Mouse (Mus musculus) intestine, embryonic 14.5 days (tissue): ENCODE data around the gene Itga5. TPM values are rescaled to one million over a fixed set of nuclear protein-coding genes. Genes with fewer than 3 reads are reported as not detected.
A peak's percentile ranks its signal among the peaks of the same experiment; 100 is the strongest.

Source experiments
- ATAC-seq: fragments of 200-750 bp; cut with Nextera tagmentation; replicated peaks from 2 replicates; pipeline ENCODE4 v1.8.0; 2017; ENCODE audit warnings: low read depth, moderate number of reproducible peaks, moderate TSS enrichment, moderate library complexity; ENCODE audit not compliant: low FRiP score, low TSS enrichment
- DNase-seq: peaks from one replicate; pipeline ENCODE4 v3.0.0-alpha.2; 2018; ENCODE audit warnings: low spot score
- H3K27ac ChIP-seq: fragments of 300-500 bp; sonication (generic); 2 replicates; pipeline ENCODE4 v1.5.1; 2014; ENCODE audit warnings: low read depth, mild to moderate bottlenecking, control low read depth
- H3K27me3 ChIP-seq: fragments of 300-500 bp; sonication (generic); replicated peaks from 2 replicates; pipeline ENCODE4 v1.6.1; 2014; ENCODE audit warnings: low read length, control low read depth; ENCODE audit not compliant: control insufficient read depth, insufficient read depth
- H3K36me3 ChIP-seq: fragments of 300-500 bp; sonication (generic); 2 replicates; pipeline ENCODE4 v1.6.1; 2014; ENCODE audit warnings: low read length, control low read depth; ENCODE audit not compliant: control insufficient read depth, insufficient read depth
- H3K4me1 ChIP-seq: fragments of 300-500 bp; sonication (generic); replicated peaks from 2 replicates; pipeline ENCODE4 v1.6.1; 2014; ENCODE audit warnings: low read length, control low read depth, mixed read lengths; ENCODE audit not compliant: control insufficient read depth, insufficient read depth
- H3K4me2 ChIP-seq: fragments of 300-500 bp; sonication (generic); 2 replicates; pipeline ENCODE4 v1.6.1; 2014; ENCODE audit warnings: low read length
- H3K4me3 ChIP-seq: fragments of 300-500 bp; sonication (generic); 2 replicates; pipeline ENCODE4 v1.5.1; 2014; ENCODE audit warnings: low read depth, low read length, control low read depth, mixed read lengths
- H3K9ac ChIP-seq: fragments of 300-500 bp; sonication (generic); 2 replicates; pipeline ENCODE4 v1.6.1; 2014; ENCODE audit warnings: mild to moderate bottlenecking, low read length
- H3K9me3 ChIP-seq: fragments of 300-500 bp; sonication (generic); 2 replicates; pipeline ENCODE4 v1.6.1; 2016; ENCODE audit warnings: low read length, control low read depth; ENCODE audit not compliant: control insufficient read depth
- WGBS: fragments of 180-500 bp; shearing (Covaris S2); extraction: QIAGEN DNeasy Blood & Tissue Kit; methylation state at CpG from one replicate; pipeline ENCODE4 v1.1.7; 2014; 5-methylcytosine and 5-hydroxymethylcytosine counted together
- polyA plus RNA-seq: library from polyadenylated mRNA; unstranded; fragments of >200 nt; fragmentation: Nextera tagmentation; extraction: Ambion mirVana; gene quantifications from 2 replicates; pipeline ENCODE4 v1.2.1, GENCODE M21; 2014

Itga5 gene
- polyA plus RNA-seq, 1 experiment from 2014 or later = 64.9 TPM

DNA sequence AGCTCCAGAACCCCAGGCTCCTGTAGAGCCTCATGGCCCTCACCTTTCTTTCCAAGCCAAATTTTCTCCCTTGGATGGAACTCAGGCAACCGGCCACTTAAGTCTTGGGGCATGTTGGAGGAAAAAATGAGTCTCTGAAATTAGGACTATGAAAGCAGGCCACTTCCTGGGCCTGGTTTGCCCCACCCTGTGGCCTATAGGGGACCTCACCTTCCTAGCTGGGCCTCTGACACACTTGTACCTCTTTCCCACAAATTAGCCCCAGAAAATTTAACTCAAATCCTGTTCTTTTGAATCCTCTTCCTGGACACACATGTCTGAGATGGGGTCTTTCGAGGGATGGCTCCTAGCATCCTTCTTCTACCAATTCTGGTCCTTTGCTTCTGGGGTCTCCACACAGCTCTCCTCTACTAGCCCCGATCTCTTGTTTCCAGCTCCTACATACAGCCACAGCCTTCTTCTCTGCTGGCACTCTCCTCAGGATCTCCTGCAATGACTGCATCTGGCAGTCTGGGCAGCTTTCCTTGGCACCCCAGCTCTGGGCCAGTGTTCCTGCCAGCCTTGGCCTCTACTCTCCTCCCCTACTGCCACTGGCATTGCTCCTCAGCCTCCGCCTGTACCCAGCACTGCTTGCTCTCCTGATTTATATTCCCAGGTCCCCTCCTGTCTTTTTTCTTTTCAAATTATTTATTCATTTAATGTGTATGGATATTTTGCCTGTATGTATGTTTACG, 6.5 kb downstream of the Itga5 start:
- H3K4me3 ChIP-seq = no peak overlapping the region
- H3K9ac ChIP-seq = no peak overlapping the region
- DNase-seq (no peak), ATAC-seq (no peak)
- H3K36me3 ChIP-seq = peaks cover 25% of the 10 kb centered on the region
- H3K4me2 ChIP-seq = no peak overlapping the region
- 91% methylated on average over 5 of the region's 5 CpGs for WGBS
- H3K4me1 ChIP-seq = peaks cover 22% of the 10 kb centered on the region
- H3K27me3 ChIP-seq = no peaks in the 10 kb centered on the region
- no peaks in the 10 kb centered on the region for H3K9me3 ChIP-seq
- H3K27ac ChIP-seq = no peak overlapping the region

DNA sequence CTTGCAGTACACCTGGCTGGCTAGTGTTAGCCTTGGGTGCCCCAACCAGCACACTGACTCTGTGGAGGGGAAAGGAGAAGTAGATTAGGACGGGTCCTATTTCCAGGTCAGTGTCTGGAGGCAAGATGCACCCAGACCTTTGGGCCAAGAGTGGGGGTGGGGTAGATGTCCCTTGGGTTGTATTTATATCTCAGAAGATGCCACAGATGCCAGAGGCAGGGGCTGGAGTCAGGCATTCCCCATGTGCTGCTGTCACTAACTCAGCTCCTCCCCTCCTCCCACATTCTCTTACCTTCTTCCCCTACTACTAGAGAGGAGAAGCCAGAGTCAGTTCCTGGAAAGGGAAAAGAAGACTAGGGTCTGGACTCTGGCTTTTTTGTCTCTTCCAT, 7.4 kb downstream of the Itga5 start:
- no peaks in the 10 kb centered on the region for H3K9me3 ChIP-seq
- no peaks in the 10 kb centered on the region for H3K27me3 ChIP-seq
- H3K27ac ChIP-seq = no peak overlapping the region
- no peak for ATAC-seq
- peaks cover 12% of the 10 kb centered on the region for H3K4me1 ChIP-seq
- peaks cover 34% of the 10 kb centered on the region for H3K36me3 ChIP-seq
- no peak overlapping the region for H3K9ac ChIP-seq
- no peak overlapping the region for H3K4me2 ChIP-seq
- no peak overlapping the region for H3K4me3 ChIP-seq
- no peak for DNase-seq
- WGBS = 38% methylated on average over 1 of the region's 1 CpGs

DNA sequence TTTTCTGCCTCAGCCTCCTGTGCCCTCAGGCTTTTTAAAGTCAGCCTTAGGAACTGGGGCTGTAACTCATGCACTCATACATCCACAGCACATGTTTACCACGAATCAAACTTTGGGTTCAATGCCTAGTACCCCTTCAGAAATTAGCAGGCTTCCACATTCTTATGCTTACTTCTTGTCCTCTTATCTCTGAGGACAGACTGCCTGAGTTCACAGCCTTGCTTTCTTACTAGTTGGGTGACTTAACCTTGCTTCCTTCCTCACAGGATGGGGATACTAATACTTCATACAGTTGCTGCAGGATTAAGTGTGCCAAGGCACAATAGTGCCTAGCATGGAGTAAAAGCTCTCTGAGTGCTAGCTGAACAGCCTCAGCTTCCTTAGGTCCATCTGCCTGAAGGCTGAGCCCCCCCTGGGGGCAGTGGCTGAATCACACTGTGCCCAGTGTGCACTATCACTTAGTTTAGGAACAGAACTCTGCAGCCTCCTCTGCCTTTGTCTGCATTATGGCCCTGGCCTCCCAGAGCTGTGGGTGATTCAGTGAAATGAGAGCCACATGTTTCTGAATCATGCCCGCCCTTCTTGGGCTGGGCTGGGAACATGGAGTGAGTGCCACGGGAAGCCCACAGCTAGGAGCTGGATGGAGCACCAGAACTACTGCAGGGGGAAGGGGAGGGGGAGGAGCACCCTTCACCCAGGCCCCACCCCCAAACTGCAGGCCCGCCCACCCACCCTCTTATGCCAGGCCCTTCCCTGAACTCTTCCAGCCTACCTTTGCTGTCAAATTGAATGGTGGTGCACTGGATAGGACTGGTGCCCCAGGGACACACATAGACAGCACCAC, 8.1 kb downstream of the Itga5 start:
- ATAC-seq (0 out of 2 replicates have a peak, but pooled peaks have one; percentile 32), DNase-seq (no peak)
- 35% methylated on average over 4 of the region's 4 CpGs for WGBS
- no peak overlapping the region for H3K27ac ChIP-seq
- no peak overlapping the region for H3K4me3 ChIP-seq
- no peaks in the 10 kb centered on the region for H3K27me3 ChIP-seq
- peaks cover 40% of the 10 kb centered on the region for H3K36me3 ChIP-seq
- H3K9ac ChIP-seq = no peak overlapping the region
- no peak overlapping the region for H3K4me2 ChIP-seq
- peaks cover 11% of the 10 kb centered on the region for H3K4me1 ChIP-seq
- H3K9me3 ChIP-seq = no peaks in the 10 kb centered on the region

DNA sequence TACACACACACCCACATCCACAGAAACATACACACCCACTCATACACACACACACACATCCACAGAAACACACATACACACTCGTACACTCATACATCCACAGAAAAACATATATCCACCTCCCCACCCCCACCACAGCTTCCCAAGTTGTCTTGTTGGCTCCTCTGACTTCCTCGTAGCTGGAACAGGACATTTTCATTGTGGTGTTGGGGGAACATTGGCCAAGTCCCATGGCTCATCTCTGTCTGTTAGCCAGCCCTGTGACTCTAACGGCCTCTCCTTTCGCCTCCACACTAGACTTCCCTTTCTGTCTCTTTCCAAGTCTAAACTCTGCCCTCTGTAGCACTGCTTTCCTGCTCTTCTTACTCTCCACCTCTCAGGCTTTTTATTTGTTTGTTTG, 8.7 kb downstream of the Itga5 start:
- peaks cover 8% of the 10 kb centered on the region for H3K4me1 ChIP-seq
- no peak overlapping the region for H3K27ac ChIP-seq
- ATAC-seq = no peak
- no peaks in the 10 kb centered on the region for H3K9me3 ChIP-seq
- no peak overlapping the region for H3K4me3 ChIP-seq
- no peak overlapping the region for H3K9ac ChIP-seq
- H3K4me2 ChIP-seq = no peak overlapping the region
- 77% methylated on average over 4 of the region's 4 CpGs for WGBS
- peaks cover 45% of the 10 kb centered on the region for H3K36me3 ChIP-seq
- no peak for DNase-seq
- H3K27me3 ChIP-seq = no peaks in the 10 kb centered on the region

DNA sequence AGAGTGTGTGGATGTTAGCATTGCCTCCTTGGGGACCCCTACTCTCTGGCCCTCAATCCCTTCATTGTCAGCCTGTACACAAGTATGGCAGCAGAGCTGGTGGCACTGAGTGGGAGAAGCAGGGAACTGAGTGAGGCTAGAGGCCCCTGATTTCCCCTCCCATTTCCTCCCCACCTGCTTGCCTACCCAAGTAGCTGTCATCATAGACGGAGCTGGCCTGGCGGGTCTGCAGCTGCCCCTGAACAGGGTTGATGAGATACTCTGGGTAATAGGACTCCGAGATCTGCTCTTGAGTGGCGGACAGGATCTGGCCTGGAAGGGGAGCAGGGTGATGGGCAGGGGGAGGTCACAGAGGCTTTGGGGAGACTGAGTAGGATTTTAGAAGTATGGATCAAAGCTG, 10.4 kb downstream of the Itga5 start:
- H3K9ac ChIP-seq = no peak overlapping the region
- H3K9me3 ChIP-seq = no peaks in the 10 kb centered on the region
- no peaks in the 10 kb centered on the region for H3K27me3 ChIP-seq
- H3K36me3 ChIP-seq = peaks cover 62% of the 10 kb centered on the region
- DNase-seq = no peak
- no peak for ATAC-seq
- no peak overlapping the region for H3K4me2 ChIP-seq
- 76% methylated on average over 4 of the region's 4 CpGs for WGBS
- no peak overlapping the region for H3K27ac ChIP-seq
- no peak overlapping the region for H3K4me3 ChIP-seq
- peaks cover under 1% of the 10 kb centered on the region; the same call in 1 of the 2 replicates for H3K4me1 ChIP-seq

DNA sequence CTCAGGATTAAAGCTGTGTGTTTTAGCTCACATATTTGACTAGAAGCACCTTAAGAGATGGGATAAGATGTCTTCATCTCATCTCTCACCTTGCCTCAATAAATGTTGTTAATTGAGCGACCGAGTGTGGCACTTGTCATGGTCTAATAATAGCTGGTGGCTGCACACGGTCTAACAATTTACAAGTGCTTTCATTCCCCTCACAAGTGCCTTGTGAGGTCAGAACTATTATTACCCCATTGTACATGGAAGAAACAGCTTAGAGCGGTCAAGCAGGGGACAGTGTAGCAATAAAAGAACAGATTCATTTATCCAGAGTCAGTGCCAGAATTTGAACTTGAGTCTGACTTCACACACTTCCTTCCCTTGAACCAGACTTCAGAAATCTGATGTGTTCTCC, 11.1 kb downstream of the Itga5 start:
- DNase-seq = no peak
- no peak overlapping the region for H3K27ac ChIP-seq
- WGBS = 83% methylated on average over 4 of the region's 4 CpGs
- no peaks in the 10 kb centered on the region; the same call in 1 of the 2 replicates for H3K4me1 ChIP-seq
- H3K4me3 ChIP-seq = no peak overlapping the region
- H3K4me2 ChIP-seq = no peak overlapping the region
- H3K27me3 ChIP-seq = no peaks in the 10 kb centered on the region
- ATAC-seq = no peak
- peaks cover 69% of the 10 kb centered on the region for H3K36me3 ChIP-seq
- H3K9ac ChIP-seq = no peak overlapping the region
- H3K9me3 ChIP-seq = no peaks in the 10 kb centered on the region

DNA sequence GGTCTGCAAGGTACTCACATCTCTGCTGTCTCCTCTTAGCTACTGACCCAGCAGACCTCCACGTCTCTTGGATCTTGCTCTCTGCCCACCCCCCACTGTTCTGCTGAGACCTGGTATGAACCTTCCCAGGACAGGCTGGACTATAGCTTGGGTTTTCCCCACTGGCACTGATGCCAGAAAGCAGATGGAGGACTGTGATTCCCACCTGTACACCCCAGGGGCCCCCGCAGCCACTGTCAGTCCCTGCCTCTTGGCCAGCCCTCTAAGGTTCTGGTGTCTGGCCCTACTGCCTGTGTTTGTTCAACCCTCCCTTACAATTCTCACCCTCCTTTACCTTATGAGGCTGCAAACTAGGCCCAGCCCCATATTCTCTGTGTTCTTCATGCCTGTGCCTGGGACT, 11.9 kb downstream of the Itga5 start:
- no peaks in the 10 kb centered on the region; the same call in 1 of the 2 replicates for H3K4me1 ChIP-seq
- no peak overlapping the region for H3K4me3 ChIP-seq
- no peak overlapping the region for H3K27ac ChIP-seq
- H3K4me2 ChIP-seq = no peak overlapping the region
- no peaks in the 10 kb centered on the region for H3K9me3 ChIP-seq
- H3K27me3 ChIP-seq = no peaks in the 10 kb centered on the region
- no peak for DNase-seq
- H3K9ac ChIP-seq = no peak overlapping the region
- peaks cover 76% of the 10 kb centered on the region for H3K36me3 ChIP-seq
- ATAC-seq = no peak
- WGBS = 89% methylated on average over 2 of the region's 2 CpGs

DNA sequence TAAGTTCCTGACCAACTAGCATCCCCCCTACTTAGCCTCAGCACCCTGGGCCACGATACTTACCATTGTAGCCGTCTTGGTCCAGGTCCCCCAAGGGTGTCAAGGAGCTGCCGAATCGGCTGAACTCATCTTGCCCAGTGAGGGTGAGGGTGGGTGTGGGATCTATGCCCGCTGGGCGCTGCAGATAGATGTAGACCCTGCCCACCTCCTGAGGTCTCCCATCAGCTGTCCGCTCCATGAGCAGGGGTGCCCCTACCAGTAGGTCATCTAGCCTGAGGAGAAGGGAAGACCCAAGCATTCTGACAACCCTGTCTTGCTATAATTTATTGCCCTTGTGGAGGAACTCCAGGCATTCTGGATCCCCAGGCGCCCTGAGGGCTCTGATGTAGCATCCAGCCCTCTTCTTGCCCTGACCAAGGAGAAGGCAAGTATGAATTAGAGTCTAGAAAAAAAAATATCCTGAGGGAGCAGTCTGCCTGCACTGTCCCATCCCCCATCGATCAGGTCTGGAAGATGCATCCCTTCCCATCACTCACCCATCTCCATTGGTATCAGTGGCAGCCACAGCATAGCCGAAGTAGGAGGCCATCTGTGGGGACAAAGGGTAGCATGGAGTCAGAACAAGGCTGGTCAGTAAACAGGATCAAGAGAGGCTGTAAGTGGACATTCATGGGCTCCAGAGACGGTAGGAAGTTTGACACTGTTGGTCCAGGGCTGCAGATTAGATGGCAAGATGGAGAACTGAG, 12.9 kb downstream of the Itga5 start:
- H3K4me2 ChIP-seq = no peak overlapping the region
- H3K9me3 ChIP-seq = no peaks in the 10 kb centered on the region
- H3K4me1 ChIP-seq = no peaks in the 10 kb centered on the region
- WGBS = 90% methylated on average over 11 of the region's 11 CpGs
- no peak overlapping the region for H3K4me3 ChIP-seq
- H3K9ac ChIP-seq = no peak overlapping the region
- no peak for DNase-seq
- ATAC-seq = 0 out of 2 replicates have a peak, but pooled peaks have one; percentile 14
- H3K27ac ChIP-seq = no peak overlapping the region
- H3K27me3 ChIP-seq = no peaks in the 10 kb centered on the region
- H3K36me3 ChIP-seq = peaks cover 86% of the 10 kb centered on the region
